Mouse (Mus musculus): ENCODE data around the gene Tbrg4.
"Not testable (repeated sequence)": the region's sequence is repeated elsewhere in the genome, so short reads cannot be mapped to it uniquely, and the experiment has no call there.

Tbrg4 gene

DNA sequence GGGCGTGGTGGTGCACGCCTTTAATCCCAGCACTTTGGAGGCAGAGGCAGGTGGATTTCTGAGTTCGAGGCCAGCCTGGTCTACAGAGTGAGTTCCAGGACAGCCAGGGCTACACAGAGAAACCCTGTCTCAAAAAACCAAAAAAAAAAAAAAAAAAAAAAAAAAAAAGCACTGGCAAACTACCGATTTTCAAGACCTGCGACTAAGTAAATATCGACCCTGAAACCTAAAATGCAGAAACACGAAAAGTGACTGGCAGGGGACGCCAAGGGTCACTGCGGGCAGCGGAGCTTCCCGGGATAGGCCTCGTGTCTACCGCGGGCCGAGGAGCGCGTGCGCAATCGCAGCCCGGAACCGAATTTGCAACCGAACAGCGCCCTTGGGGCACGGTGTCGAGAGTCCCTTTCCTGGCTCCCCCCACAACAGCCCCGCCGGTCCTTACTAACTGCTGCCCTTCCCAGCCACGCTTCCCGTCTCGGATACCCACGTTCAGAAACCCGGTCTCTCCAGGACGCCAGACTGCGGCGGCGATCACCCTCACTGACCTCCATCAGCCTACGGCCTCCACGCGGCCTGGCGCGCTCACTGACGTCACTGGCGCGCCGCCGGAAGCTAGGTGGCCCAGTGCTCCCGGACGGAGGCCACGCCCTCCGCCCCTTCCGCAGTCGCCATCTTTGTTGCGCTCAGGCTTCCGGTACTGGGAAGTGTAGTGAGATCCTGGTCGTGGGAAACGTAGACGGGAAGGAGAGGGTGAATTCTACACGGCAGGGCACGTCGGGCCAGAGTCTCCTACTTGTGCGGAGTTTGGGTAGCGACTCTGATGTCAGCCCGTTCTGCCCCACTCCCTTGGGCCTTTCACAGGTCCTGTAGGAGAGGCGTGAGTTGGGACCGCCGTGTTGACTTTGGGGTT, at the start of gene Tbrg4:
Gene Tbrg4 (minus strand): TSS at position 590 of the 910 bp plus-strand sequence.
- peak; percentile 97 for DNase-seq

DNA sequence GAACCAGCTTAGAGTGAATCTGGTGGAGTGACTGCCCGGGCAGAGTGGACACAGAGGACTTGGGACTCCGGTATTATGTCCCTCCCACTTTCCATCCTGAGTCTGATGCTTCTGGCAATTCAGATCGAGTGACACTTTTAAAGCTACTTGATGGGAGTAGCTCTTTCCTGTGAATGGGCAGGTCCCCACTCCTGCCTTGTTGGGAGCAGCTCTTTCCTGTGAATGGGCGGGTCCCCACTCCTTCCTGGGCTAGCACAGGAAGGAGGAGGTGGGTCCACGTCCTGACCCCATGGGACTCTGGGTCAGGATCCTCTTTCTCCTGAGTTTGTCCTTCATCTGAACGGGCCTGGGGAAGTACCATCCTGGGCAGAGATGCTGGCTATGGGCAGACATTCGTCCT, 49.5 kb upstream of the Tbrg4 start:
- peak; percentile 49 for DNase-seq

DNA sequence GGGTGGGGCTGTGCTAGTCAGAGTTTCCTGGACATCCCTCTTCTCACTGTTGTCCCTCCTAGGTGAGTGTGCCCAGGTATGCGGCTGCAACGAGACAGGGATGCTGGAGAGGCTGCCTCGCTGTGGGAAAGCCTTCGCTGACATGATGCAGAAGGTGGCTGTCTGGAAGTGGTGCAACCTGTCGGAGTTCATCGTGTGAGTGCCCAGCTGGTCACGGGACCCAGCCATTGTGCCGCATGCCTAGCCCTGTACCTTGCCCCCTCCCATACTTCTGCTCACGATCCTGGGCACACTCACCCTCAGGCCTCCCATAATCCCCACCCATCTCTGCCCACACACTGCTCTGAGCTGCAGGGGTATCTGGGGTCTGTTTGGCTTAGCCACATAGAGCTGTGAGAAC, 48.8 kb upstream of the Tbrg4 start:
- DNase-seq, result no peak

DNA sequence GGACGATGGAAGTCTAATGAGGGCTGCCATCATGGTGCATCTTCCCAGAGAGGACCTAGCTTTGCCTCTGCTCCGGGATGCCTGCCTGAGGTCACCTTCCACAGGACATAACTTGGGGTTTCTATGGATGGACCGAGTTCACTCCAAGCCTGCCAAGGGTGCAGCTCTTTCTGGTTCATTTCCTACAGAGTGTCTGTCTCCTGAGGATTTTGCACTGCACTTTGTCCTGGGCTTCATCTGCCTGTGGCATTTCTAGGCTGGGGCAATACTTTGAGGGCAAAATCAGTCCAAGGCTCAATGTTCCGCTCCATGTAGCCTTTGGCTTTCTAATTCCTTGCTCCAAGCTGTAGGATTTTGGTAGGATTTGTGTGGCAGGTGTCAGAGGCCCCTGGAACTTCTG, 45.0 kb upstream of the Tbrg4 start:
- DNase-seq, result peak; percentile 30

DNA sequence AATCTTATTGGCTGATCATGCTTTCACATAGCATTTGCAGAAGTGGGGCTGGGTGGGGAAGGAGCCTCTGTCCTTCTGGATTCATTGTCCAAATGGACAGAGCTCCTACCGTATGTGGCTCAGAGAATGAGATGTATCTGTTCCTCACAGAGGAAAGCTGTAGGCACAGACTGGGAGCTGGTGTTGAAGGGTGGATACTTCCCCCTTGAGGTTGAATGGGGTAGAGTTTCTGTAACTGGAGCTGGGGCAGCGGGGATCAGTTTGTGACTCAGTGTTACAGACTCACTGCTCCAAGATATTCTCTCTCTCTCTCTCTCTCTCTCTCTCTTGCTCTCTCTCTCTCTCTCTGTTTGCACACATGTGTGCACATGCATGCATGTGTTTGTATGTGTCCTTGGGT, 44.2 kb upstream of the Tbrg4 start:
- DNase-seq, result no peak

DNA sequence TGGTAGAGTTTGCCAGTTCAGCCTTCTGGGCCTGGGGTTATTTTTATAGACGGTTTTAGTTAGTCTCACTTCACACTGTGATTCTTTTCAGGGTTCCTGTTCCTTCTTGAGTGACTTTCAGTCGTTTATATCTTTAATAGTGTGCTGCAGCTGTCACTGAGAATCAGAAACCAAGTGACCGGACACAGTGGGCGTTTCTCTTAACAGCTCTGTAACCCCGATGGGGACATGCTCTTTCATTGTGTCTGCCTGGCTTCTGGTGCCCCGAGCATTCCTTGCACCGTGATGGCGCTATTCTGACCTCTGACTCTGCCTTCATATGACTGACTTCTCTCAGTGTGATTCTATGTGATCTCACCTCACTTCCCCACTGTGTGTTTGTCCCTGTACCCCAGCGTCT, 43.2 kb upstream of the Tbrg4 start:
- DNase-seq, result no peak

DNA sequence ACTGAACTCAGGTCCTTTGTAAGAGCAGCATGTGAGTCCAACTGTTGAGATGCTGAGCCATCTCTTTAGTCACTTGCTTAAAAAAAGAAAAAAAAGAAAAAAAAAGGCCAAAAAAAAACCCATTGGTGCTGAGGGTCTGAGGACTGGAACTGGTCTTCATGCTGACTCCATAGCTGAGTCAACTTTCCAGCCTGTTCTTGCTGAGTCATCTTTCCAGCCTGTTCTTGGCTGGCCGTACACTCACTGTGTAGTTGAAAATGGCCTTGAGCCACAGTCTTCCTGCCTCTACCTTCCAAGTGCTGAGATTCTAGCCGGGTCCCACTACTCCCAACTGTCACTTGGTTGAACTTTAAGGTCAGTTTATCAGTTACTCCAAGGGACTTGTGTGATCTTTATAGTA, 40.8 kb upstream of the Tbrg4 start:
- DNase-seq, result no peak

DNA sequence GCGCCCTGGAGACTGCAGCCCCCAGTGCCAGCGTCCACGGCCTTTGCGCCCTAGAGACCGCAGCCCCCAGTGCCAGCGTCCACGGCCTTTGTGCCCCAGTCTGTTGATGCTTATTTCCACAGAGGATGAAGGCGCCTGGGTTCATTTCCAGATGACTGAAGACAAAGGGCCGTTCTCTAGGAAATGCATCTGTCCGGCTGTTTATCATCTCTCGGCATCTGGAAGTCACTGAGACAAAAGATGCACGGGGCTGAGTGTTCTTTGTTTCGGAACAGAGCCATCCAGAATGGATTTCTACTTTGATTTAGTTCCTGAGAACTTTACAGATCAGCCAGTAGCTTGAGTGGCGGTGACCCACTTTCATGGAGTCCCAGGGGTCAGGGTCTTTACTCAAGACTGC, 35.3 kb upstream of the Tbrg4 start:
- DNase-seq, result peak; percentile 38

DNA sequence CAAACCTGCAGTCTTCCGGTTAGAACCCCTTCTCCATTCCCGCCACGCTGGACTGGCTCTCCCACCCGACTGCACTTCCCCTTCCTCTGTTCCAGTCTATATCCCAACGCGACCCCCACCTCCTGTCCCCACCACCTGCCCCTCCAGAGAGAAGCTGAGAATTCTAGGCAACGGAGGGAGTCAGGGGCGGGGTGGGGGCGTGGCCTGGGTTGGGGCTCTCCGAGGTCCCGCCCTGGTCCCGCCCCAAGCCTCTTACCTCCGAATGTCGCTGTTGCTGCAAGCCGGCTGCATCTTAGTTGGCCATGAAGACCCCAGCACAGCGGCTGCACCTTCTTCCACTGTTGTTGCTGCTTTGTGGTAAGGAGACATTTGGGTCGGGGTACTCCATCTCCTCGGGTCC, 32.4 kb upstream of the Tbrg4 start, which contains the start of gene Ramp3:
Gene Ramp3 (plus strand): TSS at position 251 of the 400 bp plus-strand sequence.
- peak; percentile 84 for DNase-seq

DNA sequence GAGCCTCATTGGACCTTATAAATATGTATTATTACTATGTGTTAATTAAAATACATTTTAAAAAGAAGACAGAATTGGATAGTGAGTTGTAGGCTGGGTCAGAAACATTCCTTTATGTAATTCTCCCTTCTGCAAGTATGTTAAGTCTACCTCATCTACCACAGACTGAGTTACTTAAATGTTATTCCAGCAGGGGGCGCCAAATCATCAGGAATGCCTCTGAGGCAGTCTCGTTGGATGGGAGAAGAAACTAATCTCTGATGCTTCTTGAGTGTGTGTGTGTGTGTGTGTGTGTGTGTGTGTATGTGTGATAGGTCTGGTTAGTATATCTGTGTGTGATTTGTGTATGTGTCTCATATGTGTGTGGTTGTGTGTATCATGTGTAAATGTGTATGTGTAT, 29.0 kb upstream of the Tbrg4 start:
- DNase-seq, result peak; percentile 91

DNA sequence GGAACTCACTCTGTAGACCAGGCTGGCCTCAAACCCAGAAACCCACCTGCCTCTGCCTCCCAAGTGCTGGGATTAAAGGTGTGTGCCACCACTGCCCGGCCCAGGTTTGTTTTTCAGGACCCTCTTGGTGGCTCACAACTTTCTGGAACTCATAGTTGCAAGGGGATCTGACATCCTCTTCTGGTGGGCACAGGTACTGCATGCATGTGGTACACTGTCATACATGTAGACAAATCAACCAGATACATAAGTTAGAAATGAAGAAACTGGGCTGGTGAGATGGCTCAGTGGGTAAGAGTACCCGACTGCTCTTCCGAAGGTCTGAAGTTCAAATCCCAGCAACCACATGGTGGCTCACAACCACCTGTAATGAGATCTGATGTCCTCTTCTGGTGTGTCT, 27.1 kb upstream of the Tbrg4 start:
- not testable (repeated sequence) for DNase-seq

DNA sequence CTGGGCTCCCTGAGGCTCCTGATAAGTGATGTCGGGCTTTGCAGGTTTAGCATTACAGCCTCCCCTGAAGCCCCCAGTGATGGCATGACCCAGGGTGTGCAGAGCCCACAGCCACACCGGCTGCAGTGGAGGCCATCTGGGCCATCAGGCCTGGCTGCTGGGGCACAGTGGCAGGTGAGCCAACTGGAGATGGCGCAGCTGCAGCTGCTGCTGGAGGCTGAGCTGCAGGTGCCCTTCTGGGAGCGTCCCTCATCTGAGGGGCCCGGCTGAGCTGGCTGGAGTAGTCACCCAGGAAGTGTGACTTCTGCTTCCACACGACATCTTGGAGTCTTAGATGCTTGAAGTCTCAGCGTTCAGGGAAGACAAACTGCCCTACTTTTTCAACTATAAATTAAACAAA, 24.7 kb upstream of the Tbrg4 start:
- DNase-seq, result no peak

DNA sequence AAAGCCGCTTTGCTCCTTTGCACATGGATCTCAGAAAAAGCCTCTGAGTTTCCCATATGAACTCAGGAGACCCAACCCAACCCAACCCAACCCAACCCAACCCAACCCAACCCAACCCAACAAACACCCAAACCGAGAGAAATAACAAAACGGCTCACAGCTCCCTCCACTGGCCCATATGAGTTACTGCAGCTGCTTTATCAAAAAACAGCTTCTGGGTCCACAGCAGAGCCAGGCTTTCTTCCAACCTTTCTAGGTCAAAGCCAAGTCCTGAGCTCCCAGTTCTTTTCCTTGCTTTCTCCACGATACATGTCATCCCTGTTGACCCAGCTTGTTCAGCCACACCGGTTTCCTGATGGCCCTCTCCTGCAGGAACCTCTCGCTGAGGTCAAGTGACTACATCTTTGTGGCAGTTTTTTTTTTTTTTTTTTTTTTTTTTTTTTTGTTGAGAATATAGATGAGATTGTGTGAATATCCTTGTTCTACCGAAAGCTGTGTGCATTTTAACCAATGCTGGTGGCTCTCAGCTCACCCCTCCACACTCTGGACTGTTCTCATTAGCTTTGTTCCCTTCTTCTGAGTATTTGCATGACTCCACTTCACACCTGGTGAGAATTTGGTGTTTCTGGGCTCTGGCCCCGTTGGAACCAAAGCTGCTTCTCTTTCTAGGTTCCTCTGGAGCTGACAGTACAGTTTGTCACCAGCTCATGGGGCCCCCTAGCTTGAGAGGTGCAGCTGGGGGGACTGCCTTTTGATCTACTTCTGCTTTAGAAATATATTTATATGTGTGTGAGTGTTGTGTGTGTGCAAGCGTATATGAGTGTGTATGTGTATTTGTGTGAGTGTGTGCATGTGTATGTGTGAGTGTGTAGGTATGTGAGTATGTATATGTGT, 22.2 kb upstream of the Tbrg4 start:
- no peak for DNase-seq

DNA sequence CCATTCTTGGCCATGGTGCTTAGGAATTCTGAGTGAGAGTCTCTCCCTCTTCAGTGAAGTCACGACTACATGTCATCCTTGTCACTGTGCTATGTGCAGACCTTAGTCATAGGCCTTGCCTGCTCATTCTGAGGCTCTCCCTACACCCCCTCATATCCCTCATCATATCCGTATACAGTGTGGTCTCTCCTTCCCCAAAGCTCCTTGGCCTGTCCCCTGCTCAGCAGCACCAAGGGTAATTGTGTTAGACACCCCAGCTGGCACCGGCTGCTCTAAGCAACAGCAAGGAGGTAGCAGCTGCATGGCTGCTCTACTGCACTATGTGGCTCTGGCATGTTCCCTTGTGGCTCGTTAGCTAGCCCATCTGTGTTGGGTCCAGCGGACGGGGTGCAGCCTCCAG, 18.7 kb upstream of the Tbrg4 start:
- no peak for DNase-seq

DNA sequence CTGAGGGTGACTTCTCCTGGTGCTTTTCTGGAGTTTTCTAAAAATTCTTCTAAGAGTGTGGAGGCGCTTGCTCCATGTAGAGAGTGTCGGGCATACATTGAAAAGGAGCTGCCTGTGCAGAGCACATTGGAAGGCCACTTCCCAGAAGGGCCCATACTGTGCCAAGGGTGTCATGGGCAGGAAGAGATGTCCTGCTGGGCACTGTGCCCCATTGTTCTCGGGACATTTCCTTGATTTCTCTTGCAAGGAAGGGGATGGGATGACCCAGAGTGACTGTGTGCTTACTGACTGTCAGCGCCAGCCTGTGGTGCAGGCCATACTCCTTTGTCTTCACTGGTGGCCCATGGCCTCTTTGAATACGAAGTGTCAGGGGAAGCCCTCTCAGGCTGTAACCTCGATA, 13.2 kb upstream of the Tbrg4 start:
- no peak for DNase-seq

DNA sequence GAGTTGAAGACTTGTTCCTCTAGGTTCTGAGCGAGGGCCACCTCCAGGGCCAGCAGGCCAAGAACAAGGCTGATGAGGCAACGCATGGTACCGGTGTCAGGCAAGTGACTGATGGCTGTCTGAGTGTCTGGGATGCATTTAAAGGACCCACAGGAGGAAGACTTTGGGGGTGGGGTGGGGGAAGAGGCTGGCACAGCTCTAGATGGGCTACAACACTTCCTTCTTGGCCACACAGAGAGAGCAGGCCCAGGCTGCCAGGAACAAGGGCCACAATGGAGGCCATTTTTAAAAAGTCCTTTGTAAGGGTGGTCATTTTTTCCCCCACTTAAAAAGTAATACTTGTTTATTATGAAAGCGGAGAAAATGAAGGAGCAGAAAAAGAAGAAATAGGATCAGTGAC, 12.7 kb upstream of the Tbrg4 start, which contains the start of gene Wap:
Gene Wap (minus strand): TSS at position 101 of the 400 bp plus-strand sequence.
- no peak for DNase-seq

DNA sequence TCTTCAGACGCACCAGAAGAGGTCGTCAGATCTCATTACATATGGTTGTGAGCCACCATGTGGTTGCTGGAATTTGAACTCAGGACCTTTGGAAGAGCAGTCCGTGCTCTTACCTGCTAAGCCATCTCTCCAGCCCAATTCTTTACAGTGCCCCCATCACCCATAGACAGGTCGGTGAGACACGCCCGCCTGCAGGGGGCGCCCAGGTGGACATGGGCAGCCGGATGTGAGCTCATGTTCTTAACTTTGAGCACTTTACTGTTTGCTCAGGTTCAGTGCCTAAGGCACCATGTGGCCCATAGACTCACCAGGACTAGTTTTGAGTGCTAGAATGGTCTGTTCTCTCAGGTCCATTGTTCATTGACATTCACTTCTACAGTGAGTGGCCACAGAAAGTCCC, 10.3 kb upstream of the Tbrg4 start:
- DNase-seq, result no peak

DNA sequence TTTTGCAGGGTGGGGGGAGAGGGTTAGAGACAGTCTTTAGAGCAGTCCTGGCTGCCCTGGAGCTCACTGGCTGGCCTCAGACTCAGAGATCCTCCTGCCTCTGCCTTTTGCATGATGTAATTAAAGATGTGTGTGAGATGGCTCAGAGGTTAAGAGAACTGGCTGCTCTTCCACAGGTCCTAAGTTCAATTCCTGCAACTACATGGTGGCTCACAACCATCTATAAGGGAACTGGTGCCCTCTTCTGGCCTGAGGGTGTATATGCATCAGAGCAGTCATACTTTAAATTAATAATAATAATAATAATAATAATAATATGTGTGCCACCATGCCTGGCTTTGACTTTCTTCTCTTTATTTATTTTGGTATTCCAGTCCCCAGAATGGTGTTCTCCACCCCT, 3.8 kb upstream of the Tbrg4 start:
- DNase-seq, result no peak

DNA sequence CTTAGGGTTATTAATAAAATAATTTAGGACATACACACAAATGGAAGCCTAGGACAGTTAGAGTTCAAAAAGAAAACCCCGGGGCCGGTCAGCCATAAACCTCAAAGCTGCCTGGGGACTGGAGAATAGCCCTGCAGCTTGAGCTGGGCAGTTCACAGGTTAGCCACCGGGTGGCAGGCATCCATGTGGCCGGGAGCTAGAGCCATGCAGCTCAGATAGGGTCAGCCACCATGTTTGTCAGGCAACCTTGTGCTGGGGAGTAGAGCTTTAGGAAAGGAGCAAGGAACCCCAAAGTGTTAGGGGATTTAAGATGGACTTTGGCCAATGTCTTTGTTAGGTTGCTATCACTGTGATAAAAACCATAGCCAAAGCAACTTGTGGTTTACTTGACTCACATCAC, 2.7 kb upstream of the Tbrg4 start:
- peak; percentile 71 for DNase-seq

DNA sequence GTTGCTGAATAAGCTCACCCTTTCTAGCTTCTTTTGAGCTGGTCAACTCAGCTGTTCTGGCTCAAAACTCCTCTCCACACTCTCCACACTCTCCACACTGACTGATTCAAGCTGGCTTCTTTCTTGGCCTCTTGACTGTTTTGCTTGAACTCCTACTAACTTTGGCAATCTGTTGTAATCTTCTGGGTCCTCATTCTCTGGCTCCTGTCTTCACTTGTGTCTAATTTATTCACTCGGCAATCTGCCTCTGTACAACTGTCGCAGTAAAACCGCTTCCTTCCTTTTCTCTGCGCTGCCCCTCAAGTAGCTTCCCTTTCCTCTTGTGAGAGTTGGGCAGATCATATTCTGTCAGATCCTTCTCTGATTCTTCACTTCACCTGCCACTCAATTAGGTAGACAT, 1.9 kb upstream of the Tbrg4 start:
- no peak for DNase-seq

DNA sequence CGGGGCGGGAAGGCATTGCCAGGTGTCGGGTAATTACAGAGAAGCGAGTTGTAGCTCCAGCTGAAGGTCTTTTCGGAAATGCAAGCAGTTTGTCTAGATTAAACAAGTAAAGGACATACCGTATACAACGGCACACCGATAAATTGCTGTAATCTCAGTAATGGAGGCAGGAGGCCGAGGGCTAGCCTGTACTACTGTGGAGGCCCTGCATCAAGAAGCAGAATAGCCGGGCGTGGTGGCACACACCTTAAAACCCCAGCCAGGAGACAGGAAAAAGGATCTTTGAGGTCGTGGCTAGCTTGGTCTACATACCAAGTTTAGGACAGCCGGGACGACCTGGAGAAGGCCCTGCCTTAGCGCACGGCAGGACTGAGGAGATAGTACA, 513 bp upstream of the Tbrg4 start:
- DNase-seq, result no peak

DNA sequence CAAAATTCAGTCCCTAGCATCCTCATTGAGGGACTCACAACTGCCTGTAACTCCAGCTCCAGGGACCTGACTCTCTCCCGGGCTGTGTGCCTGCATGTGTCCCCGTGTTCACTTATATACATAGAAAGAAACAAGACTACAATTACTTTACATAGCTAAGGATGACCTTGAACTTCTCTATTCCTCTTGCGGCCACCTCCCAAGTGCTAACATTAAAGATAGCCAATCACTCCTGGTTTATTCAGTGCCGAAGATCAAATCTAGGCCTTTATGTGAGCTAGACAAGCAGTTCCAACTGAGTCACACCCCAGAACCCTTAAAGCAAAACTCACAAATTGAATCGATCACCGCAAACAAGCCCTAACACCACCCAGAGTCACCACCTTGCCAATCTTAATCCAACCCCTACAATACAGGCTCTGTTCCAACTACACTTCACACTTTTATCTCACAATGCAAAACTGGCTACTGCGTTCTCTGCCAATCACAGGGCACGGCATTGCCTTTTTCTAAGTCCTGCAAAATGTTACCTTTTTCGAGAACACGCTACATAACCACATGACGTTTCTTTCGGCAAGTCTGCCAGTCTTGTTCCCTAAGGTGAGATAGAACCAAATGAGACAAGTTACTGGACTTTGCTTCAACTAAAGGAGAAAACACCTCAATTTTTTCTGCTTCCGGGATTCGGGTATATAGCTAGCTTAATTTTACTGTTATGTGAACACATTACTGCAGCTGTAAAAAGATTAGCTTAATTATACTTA, 1.1 kb downstream of the Tbrg4 start:
- no peak for DNase-seq

DNA sequence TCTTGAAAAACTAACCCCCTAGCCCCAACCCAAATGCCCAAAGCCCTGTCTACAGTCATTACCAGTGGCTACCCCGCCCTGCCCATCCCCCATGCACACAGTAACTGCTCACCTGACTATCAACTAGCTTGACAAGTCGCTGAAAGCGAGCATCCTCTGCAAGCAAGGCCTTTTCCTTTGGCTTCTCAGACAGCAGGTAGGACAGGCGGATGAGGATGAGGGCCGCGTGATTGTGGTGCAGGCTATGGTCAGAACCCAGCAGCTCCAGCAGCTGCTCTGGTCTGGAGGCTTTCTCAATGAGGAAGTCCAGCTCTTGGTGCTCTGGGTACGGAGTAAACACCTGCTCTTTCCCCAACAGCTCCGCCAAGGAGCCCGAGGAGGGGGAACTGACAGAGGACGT, 2.2 kb downstream of the Tbrg4 start:
- DNase-seq, result no peak

All from kidney, postnatal 10 days (tissue).